Mouse (Mus musculus): ENCODE data around the gene Naip1. TPM values are rescaled to one million over a fixed set of nuclear protein-coding genes. Genes with fewer than 3 reads are reported as not detected.
A peak's percentile ranks its signal among the peaks of the same experiment; 100 is the strongest.
"Not testable (repeated sequence)": the region's sequence is repeated elsewhere in the genome, so short reads cannot be mapped to it uniquely, and the experiment has no call there.

The Naip1 gene
- polyA plus RNA-seq (2016; fragmentation: Nextera tagmentation; extraction: Ambion mirVana) = not detected in 2 replicates

DNA sequence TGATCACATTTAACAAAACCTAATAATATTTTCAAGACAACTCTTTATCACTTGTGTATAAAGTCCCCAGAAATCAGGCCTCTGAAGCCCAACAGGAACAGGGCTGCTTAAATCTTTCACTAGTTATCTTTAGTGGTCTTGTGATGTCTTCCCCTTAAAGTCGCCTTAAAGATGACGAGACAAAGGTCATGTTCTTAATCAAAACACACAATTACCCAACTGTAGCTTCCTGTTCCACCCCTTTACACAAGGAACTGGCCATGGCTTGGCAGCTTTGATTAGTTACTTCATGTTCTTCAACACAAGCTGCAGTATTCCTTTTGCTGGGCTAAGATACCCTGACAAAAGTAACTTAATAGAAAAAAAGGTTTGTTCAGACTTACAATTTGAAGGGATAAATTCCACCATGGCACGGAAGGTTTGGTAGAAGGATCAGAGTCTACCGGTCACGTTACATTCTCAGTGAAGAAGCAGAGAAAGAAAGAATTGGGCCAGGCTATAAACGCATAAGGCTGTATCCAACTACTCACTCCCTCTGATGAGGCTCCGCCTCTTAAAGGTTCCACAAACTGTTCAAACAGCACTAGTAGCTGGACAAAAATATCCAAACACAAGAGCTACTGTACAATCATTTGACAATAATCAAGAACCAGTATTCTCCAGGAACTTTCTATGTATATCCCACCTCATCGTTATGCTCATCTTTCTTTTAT, at the start of gene Naip1:
Gene Naip1 (minus strand): TSS at position 455 of the 713 bp plus-strand sequence.
- not testable (repeated sequence) for H3K4me2 ChIP-seq; H3K4me1 ChIP-seq; H3K27ac ChIP-seq; H3K4me3 ChIP-seq (replicated peaks); ATAC-seq (ENCODE audit: low FRiP score); H3K36me3 ChIP-seq (replicated peaks); H3K27me3 ChIP-seq; H3K9ac ChIP-seq; H3K9me3 ChIP-seq
- 82% methylated on average over 8 of the region's 8 CpGs for WGBS

DNA sequence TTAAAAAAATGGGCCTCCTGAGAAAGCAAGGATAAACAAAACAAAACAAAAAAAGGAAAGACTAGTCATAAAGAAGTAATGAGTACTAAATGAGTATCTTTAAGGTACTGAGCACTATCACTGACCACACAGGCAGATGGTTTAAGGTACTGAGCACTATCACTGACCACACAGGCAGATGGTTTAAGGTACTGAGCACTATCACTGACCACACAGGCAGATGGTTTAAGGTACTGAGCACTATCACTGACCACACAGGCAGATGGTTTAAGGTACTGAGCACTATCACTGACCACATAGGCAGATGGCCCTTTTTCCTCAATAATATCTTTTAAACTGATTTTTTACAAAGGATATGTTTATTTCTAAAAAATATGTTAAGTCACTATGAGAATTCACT, 47.0 kb upstream of the Naip1 start:
- not testable (repeated sequence) for ATAC-seq (ENCODE audit: low FRiP score); H3K4me2 ChIP-seq; H3K9me3 ChIP-seq; H3K4me1 ChIP-seq; H3K36me3 ChIP-seq (replicated peaks); H3K4me3 ChIP-seq (replicated peaks); H3K27ac ChIP-seq; H3K27me3 ChIP-seq; H3K9ac ChIP-seq

DNA sequence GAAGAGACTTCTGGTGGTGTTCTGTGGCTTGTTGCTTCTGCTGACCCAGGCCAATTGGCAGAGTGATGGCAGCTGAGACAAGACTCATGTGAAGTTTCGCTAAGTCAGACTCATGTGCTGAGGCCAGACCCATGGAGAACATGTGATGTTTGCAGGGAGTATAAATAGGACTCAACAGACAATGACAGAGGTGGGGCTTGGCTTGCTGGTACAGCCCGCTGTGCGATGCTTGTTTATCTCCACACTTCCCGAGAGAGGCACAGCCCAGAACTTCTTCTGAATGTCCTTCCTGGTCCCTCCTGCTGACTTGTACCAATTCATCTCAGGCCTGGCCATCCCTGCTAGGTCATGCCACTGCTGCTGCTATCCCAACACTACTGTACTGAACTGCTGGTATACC, 42.7 kb upstream of the Naip1 start:
- WGBS = 90% methylated on average over 4 of the region's 4 CpGs
- H3K36me3 ChIP-seq (replicated peaks) = no peaks in the 10 kb centered on the region
- ATAC-seq (ENCODE audit: low FRiP score) = no peak
- H3K27me3 ChIP-seq = no peaks in the 10 kb centered on the region
- H3K27ac ChIP-seq = no peak overlapping the region
- peaks cover 13% of the 10 kb centered on the region for H3K4me1 ChIP-seq
- no peaks in the 10 kb centered on the region for H3K9me3 ChIP-seq
- H3K4me3 ChIP-seq (replicated peaks) = no peak overlapping the region
- H3K4me2 ChIP-seq = no peak overlapping the region
- H3K9ac ChIP-seq = no peak overlapping the region

DNA sequence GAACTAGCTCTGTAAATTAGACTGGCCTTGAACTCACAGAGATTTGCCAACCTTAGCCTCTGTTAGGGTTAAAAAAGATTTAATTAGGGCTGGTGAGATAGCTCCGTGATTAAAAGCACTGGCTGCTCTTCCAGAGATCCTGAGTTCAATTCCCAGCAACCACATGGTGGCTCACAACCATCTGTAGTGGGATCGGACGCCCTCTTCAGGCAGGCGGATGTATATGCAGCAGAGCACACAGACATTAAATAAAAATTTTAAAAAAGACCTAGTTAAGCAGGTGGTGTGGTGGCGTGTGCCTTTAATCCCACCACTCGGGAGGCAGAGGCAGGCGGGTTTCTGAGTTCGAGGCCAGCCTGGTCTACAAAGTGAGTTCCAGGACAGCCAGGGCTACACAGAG, 41.7 kb upstream of the Naip1 start:
- H3K4me2 ChIP-seq; ATAC-seq (ENCODE audit: low FRiP score); H3K9me3 ChIP-seq; H3K27me3 ChIP-seq; H3K9ac ChIP-seq; H3K4me3 ChIP-seq (replicated peaks); H3K27ac ChIP-seq; H3K36me3 ChIP-seq (replicated peaks): not testable (repeated sequence)
- H3K4me1 ChIP-seq = peaks cover 13% of the 10 kb centered on the region
- 63% methylated on average over 8 of the region's 8 CpGs for WGBS

DNA sequence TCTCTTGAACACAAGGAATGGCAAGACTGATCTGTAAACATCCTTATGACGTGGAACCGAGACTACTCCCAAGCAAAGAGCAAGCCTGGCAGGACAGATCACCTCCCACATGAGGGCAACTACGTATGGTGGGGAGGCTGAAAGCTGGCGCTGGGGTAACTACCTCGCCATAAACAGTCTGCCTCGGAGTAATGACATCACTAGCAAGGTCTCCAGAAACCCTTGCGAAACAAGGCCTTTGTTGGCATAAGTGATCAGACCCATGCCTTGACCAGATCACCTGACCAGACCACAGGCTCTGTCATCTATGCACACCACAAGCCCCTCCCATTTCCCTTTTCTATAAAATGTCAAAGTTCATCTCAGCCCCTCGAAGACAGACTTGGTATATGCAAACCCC, 40.6 kb upstream of the Naip1 start:
- H3K9ac ChIP-seq = no peak overlapping the region
- ATAC-seq (ENCODE audit: low FRiP score) = no peak
- H3K9me3 ChIP-seq = no peaks in the 10 kb centered on the region
- WGBS = 86% methylated on average over 8 of the region's 8 CpGs
- H3K27me3 ChIP-seq = no peaks in the 10 kb centered on the region
- H3K4me2 ChIP-seq = no peak overlapping the region
- H3K4me3 ChIP-seq (replicated peaks) = no peak overlapping the region
- H3K4me1 ChIP-seq = peaks cover 13% of the 10 kb centered on the region
- H3K27ac ChIP-seq = no peak overlapping the region
- H3K36me3 ChIP-seq (replicated peaks) = peaks cover 10% of the 10 kb centered on the region

DNA sequence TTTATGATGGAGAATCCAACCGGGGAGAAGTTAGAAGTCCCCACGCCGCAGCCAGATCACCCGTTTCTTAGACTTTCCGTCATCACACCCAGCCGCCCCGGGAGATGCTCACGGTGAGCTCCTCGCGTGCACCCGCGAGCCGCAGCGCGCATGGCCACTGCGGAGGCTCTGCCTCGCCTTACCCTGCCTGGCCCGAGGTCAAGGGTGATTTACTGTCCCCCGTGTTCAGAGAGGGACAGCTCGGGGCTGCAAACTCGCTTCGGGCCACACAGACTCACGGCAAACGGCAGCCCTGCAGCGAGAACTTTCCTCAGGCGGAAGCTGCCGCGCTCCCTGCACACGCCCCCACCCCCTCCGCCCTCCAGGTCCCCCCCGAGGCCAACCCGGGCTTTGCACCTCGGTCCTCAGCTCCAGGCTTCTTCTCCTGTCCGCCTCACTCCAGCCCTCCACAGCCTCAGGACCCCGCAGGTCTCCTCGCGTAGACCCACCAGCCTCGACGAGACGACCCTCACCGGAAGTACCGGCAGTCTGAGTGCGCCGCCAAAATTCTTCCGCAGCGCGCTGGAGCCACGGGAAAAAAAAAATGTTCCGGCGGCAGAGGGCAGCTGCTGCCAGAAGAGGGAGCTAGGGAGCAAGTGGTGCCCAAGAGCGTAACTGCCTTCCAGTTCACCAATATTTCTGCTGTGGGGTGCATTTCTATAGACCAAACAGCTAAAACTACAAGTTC, 39.6 kb upstream of the Naip1 start, which contains the start of gene Gtf2h2:
Gene Gtf2h2 (minus strand): TSS at position 519 of the 727 bp plus-strand sequence.
- peak; percentile 88 for ATAC-seq (ENCODE audit: low FRiP score)
- under 1% methylated on average over 49 of the region's 51 CpGs for WGBS
- peak within 1 kb of the TSS; percentile 92 for H3K4me3 ChIP-seq (replicated peaks)

DNA sequence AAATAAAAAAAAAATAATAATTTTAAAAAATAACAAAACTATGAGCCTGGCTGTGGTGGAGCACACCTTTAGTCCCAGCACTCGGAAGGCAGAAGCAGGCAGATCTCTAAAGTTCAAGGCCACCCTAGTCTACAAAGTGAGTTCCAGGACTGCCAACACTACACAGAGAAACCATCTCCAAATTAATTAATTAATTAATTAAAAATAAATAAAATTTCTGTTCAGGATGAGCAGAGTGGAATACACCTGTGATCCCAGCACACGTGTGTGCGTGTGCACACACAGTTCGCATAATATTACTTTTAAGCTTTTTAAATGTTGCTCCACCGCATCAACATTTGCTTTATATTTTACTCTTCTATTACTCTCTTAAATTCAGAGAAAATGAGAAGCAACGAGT, 39.0 kb upstream of the Naip1 start:
- peak; percentile 5; the same call in 1 of the 2 replicates for ATAC-seq (ENCODE audit: low FRiP score)
- peaks cover 27% of the 10 kb centered on the region for H3K36me3 ChIP-seq (replicated peaks)
- peak overlapping the region; percentile 92 for H3K4me3 ChIP-seq (replicated peaks)
- 17% methylated on average over 6 of the region's 6 CpGs for WGBS
- H3K4me2 ChIP-seq = peak overlapping the region; percentile 64
- peak overlapping the region; percentile 83 for H3K9ac ChIP-seq
- no peak overlapping the region; the same call in 1 of the 2 replicates for H3K27ac ChIP-seq
- no peaks in the 10 kb centered on the region for H3K9me3 ChIP-seq
- no peaks in the 10 kb centered on the region for H3K27me3 ChIP-seq
- peaks cover 13% of the 10 kb centered on the region for H3K4me1 ChIP-seq

More for the DNA sequence above, 39.6 kb upstream of the Naip1 start, which contains the start of gene Gtf2h2:
- Histone ChIP-seq H3K9ac (peak within 1 kb of the TSS; percentile 83), H3K27ac (peak within 1 kb of the TSS; percentile 89), H3K9me3 (no peaks in the 10 kb centered on the region), H3K4me2 (peak within 1 kb of the TSS; percentile 64), H3K27me3 (no peaks in the 10 kb centered on the region), H3K36me3 (replicated peaks) (peaks cover 21% of the 10 kb centered on the region), H3K4me1 (peaks cover 13% of the 10 kb centered on the region)

DNA sequence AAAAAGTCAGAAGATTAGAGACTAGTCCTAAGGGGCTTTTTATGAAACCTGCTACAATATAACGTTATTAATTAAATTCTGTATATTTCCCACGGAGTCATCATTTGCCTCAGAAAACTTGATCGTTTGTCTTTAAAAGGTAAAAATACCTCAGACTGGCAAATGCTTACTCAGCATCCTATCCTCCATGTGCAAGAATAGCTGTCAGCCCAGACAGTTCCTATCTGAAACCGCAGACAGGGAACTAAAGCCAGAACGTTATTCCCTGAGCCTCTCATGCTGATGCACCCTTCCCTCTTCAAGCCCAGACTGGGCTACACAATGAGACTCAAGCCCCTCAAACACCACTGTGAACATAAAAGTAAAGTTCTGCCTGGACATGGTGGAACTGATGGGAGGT, 37.8 kb upstream of the Naip1 start:
- no peak for ATAC-seq (ENCODE audit: low FRiP score)
- H3K27me3 ChIP-seq = no peaks in the 10 kb centered on the region
- H3K9me3 ChIP-seq = no peaks in the 10 kb centered on the region
- WGBS = 90% methylated on average over 5 of the region's 5 CpGs
- no peak overlapping the region for H3K4me2 ChIP-seq
- no peak overlapping the region for H3K9ac ChIP-seq
- H3K36me3 ChIP-seq (replicated peaks) = peaks cover 30% of the 10 kb centered on the region
- H3K4me3 ChIP-seq (replicated peaks) = no peak overlapping the region
- no peak overlapping the region for H3K27ac ChIP-seq
- H3K4me1 ChIP-seq = peaks cover 13% of the 10 kb centered on the region

DNA sequence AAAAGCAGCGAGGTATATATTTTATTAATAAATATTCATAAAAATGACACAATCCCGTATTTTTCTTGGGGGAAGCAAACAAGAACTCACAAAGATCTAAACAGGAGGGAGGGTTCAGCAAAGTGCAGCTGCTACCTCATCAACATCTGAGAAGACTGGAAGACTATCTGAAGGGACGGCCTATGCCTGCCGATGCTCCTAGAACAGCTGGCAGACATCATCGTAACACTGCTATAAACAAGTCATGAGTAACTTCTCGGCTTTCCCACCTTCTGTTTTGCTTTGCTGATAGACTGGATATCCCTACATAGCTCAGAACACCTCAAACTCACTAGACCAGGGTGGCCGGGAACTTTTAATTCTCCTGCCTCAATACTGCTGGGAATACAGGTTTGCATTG, 30.9 kb upstream of the Naip1 start:
- H3K9ac ChIP-seq = no peak overlapping the region
- H3K27me3 ChIP-seq = no peaks in the 10 kb centered on the region
- H3K4me3 ChIP-seq (replicated peaks) = no peak overlapping the region
- H3K27ac ChIP-seq = no peak overlapping the region
- 93% methylated on average over 7 of the region's 7 CpGs for WGBS
- H3K4me2 ChIP-seq = no peak overlapping the region
- ATAC-seq (ENCODE audit: low FRiP score) = no peak
- H3K9me3 ChIP-seq = no peaks in the 10 kb centered on the region
- H3K4me1 ChIP-seq = no peaks in the 10 kb centered on the region
- H3K36me3 ChIP-seq (replicated peaks) = peaks cover 64% of the 10 kb centered on the region

DNA sequence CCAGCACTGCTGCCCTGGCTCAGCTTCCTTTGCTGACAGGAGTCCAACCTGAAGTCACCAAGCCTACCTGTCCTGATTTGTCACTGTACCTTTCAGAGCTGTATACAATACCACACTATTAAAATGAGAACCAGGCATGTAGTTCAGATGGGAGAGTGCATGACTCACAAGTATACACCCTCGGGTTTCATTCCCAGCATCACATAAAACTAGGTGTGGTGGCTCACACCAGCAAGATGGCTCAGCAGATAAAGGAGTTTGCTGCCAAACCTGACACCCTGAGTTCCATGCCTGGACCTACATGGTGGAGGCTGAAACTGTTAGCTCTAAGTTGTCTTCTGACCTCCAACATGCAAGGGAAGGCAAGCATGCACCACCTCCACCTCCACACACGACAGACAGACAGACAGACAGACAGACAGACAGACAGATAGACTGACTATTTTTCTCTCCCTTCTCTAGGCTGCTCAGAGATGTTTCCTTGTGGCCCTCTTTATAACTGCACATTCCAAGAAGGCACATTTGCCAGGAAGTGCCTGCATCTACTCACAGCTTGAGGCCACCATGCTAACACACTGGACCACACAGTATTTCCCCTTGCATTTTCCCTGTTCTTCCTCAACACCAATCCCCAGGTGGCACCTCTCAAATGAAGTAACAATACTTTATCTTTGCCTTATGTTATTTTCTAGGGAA, 11.0 kb upstream of the Naip1 start:
- Histone ChIP-seq H3K27ac (no peak overlapping the region), H3K9me3 (peaks cover 8% of the 10 kb centered on the region; the same call in 1 of the 2 replicates), H3K4me2 (no peak overlapping the region), H3K4me1 (no peaks in the 10 kb centered on the region), H3K4me3 (replicated peaks) (no peak overlapping the region), H3K27me3 (no peaks in the 10 kb centered on the region), H3K9ac (no peak overlapping the region), H3K36me3 (replicated peaks) (peaks cover 48% of the 10 kb centered on the region)
- no peak for ATAC-seq (ENCODE audit: low FRiP score)
- WGBS = 98% methylated on average over 2 of the region's 2 CpGs

DNA sequence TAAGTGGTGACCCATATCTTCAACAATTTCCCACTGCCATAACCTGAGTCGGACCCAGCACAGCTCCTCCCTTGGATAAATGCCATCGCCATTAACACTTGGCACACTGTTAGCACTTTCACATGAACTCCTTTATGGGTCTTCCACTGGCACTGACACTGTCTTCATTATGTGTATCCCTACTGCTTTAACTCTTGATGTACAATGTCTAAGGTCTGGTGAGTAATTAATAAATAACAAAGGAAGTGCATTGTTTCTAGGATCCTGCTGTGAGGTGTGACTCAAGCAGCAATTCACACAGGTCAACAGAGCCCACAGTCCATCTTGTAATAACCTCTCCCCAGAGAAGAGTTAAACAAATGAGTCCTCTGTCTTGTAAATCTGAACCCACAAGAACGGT, 8.7 kb upstream of the Naip1 start:
- no peak for ATAC-seq (ENCODE audit: low FRiP score)
- 73% methylated on average over 3 of the region's 3 CpGs for WGBS
- Histone ChIP-seq H3K27me3 (no peaks in the 10 kb centered on the region), H3K9me3 (no peaks in the 10 kb centered on the region), H3K4me3 (replicated peaks) (no peak overlapping the region), H3K4me1 (no peaks in the 10 kb centered on the region), H3K9ac (no peak overlapping the region), H3K27ac (no peak overlapping the region), H3K4me2 (no peak overlapping the region), H3K36me3 (replicated peaks) (peaks cover 28% of the 10 kb centered on the region)

DNA sequence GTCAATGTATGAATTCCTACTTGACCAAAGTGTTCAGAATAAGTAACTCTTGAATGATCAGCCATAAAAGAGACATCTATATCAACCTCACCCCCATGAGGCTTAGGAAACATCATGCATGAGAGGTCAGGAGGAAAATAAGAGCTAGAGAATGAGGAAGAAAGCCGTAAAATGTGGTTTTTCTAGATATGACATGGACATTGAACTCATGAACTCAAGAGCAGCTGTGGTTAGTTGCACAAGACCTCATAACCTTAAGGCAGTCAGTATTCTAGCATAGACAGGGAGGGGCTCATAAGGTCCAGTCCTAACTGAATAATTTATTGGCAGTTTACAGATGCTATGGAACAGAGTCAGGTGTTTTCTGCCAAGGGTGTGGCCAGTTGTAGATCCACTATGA, 3.2 kb downstream of the Naip1 start:
- H3K36me3 ChIP-seq (replicated peaks) = no peaks in the 10 kb centered on the region
- no peaks in the 10 kb centered on the region for H3K4me1 ChIP-seq
- no peak overlapping the region for H3K4me2 ChIP-seq
- WGBS = 80% methylated on average over 1 of the region's 1 CpGs
- no peak overlapping the region for H3K9ac ChIP-seq
- H3K4me3 ChIP-seq (replicated peaks) = no peak overlapping the region
- H3K9me3 ChIP-seq = no peaks in the 10 kb centered on the region
- ATAC-seq (ENCODE audit: low FRiP score) = no peak
- no peaks in the 10 kb centered on the region for H3K27me3 ChIP-seq
- H3K27ac ChIP-seq = no peak overlapping the region
